Mouse (Mus musculus): ENCODE data around the gene Flvcr1.

DNA sequence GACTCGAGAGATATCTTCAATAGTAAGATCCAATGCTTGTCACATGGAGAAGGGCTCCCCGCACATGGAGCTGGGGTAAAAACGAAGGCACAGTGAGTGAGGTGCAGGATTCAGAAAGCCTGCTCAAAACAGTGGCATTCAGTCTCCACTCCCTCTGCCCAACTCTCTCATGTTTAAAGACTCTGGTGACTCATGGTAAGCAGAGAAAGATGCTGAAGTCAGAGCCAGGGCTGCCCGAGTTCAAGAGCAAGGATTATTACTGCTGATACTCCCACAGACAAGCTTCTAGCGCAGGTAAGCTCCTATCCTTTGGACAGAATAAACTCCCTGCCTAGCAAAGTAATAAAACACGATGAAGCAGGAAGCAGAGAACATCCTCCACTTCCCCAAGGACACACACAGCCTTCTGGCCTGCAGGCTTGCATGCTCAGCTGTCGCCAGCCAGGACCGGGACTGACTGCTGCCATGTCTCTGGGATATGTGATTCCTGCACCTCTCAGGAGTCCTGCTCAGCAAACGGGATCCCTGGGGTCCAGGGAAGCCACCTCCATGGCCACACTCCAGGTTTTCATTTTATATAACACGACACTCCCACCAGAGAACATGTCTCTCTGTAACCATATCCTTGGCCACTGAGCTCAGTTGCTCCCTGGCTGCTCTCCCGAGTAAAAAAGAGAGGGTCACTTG lies 48.9 kb downstream of the Flvcr1 start:
- no peak for TF ChIP-seq POLR2A (IDR thresholded peaks at IDR 0.05; ENCODE audit: low read depth, low read length)
- TF ChIP-seq CTCF (IDR thresholded peaks at IDR 0.05; ENCODE audit: extremely low read depth, insufficient read depth, insufficient read length, insufficient replicate concordance), result no peak
